Mouse (Mus musculus): ENCODE measurements at regions not wholly inside any gene's neighbourhood (a gene's known extent, or its start where the extent isn't known, plus 50 kb on each side); places are given as distances from the start of the nearest gene placed in this dataset.

GRCm38 (mm10) chr13:47974756-47975515 lies 286.1 kb upstream of the Id4 start:
- DNase-seq (ENCODE audit: low read depth in 3 of 3, low spot score in 3 of 3) (no peak), ATAC-seq (ENCODE audit: insufficient read depth) (no peak)
- H3K27me3 ChIP-seq (ENCODE audit: control insufficient read depth, insufficient read depth, low read length): no peaks in the 10 kb centered on the region
- no peak overlapping the region for H3K4me3 ChIP-seq (ENCODE audit: insufficient read depth in 1 of 2, low read depth in 2 of 2, low read length in 2 of 2)
- TF ChIP-seq EP300 (IDR thresholded peaks at IDR 0.05; ENCODE audit: low read depth): no peak
- no peak for TF ChIP-seq CTCF (IDR thresholded peaks at IDR 0.05; ENCODE audit: low read depth)
- H3K27ac ChIP-seq: no peak overlapping the region
- 75% methylated on average over 16 of the region's 16 CpGs for WGBS (ENCODE audit: insufficient replicate concordance)
- H3K9me3 ChIP-seq (ENCODE audit: control insufficient read depth, low read length): no peaks in the 10 kb centered on the region
- H3K4me1 ChIP-seq (replicated peaks; ENCODE audit: control insufficient read depth in 2 of 2, insufficient read depth in 2 of 2, low read length in 1 of 2): no peaks in the 10 kb centered on the region
- no peaks in the 10 kb centered on the region for H3K36me3 ChIP-seq (replicated peaks; ENCODE audit: control insufficient read depth, insufficient read depth, low read depth)
- no peak overlapping the region for H3K4me2 ChIP-seq (ENCODE audit: low read depth)
- H3K9ac ChIP-seq (replicated peaks): no peak overlapping the region

GRCm38 (mm10) chr13:47998495-47998894 lies 262.5 kb upstream of the Id4 start:
- 64% methylated on average over 5 of the region's 5 CpGs for WGBS (ENCODE audit: insufficient replicate concordance)
- no peaks in the 10 kb centered on the region for H3K36me3 ChIP-seq (replicated peaks; ENCODE audit: control insufficient read depth, insufficient read depth, low read depth)
- DNase-seq (ENCODE audit: low read depth in 3 of 3, low spot score in 3 of 3): no peak
- H3K4me3 ChIP-seq (ENCODE audit: insufficient read depth in 1 of 2, low read depth in 2 of 2, low read length in 2 of 2): no peak overlapping the region
- TF ChIP-seq EP300 (IDR thresholded peaks at IDR 0.05; ENCODE audit: low read depth): no peak
- no peak for TF ChIP-seq CTCF (IDR thresholded peaks at IDR 0.05; ENCODE audit: low read depth)
- ATAC-seq (ENCODE audit: insufficient read depth): no peak
- H3K9me3 ChIP-seq (ENCODE audit: control insufficient read depth, low read length): no peaks in the 10 kb centered on the region
- H3K9ac ChIP-seq (replicated peaks): no peak overlapping the region
- no peaks in the 10 kb centered on the region for H3K27me3 ChIP-seq (ENCODE audit: control insufficient read depth, insufficient read depth, low read length)
- H3K4me2 ChIP-seq (ENCODE audit: low read depth): no peak overlapping the region
- H3K27ac ChIP-seq: no peak overlapping the region
- no peaks in the 10 kb centered on the region for H3K4me1 ChIP-seq (replicated peaks; ENCODE audit: control insufficient read depth in 2 of 2, insufficient read depth in 2 of 2, low read length in 1 of 2)

- no peak overlapping the region for H3K4me2 ChIP-seq (ENCODE audit: low read depth)
- H3K27ac ChIP-seq: no peak overlapping the region
- DNase-seq (ENCODE audit: low read depth in 3 of 3, low spot score in 3 of 3) (no peak), ATAC-seq (ENCODE audit: insufficient read depth) (no peak)
- 50% methylated on average over 4 of the region's 4 CpGs for WGBS (ENCODE audit: insufficient replicate concordance)
- TF ChIP-seq EP300 (IDR thresholded peaks at IDR 0.05; ENCODE audit: low read depth): no peak
- no peak for TF ChIP-seq CTCF (IDR thresholded peaks at IDR 0.05; ENCODE audit: low read depth)
- no peak overlapping the region for H3K4me3 ChIP-seq (ENCODE audit: insufficient read depth in 1 of 2, low read depth in 2 of 2, low read length in 2 of 2)
- no peaks in the 10 kb centered on the region for H3K36me3 ChIP-seq (replicated peaks; ENCODE audit: control insufficient read depth, insufficient read depth, low read depth)
- no peaks in the 10 kb centered on the region for H3K9me3 ChIP-seq (ENCODE audit: control insufficient read depth, low read length)
- no peaks in the 10 kb centered on the region for H3K4me1 ChIP-seq (replicated peaks; ENCODE audit: control insufficient read depth in 2 of 2, insufficient read depth in 2 of 2, low read length in 1 of 2)
- H3K27me3 ChIP-seq (ENCODE audit: control insufficient read depth, insufficient read depth, low read length): no peaks in the 10 kb centered on the region
- no peak overlapping the region for H3K9ac ChIP-seq (replicated peaks)
These were observed 261.6 kb upstream of the Id4 start for GRCm38 (mm10) chr13:47999399-47999798.

GRCm38 (mm10) chr13:48003126-48003525 lies 257.9 kb upstream of the Id4 start:
- H3K27me3 ChIP-seq (ENCODE audit: control insufficient read depth, insufficient read depth, low read length): no peaks in the 10 kb centered on the region
- H3K9me3 ChIP-seq (ENCODE audit: control insufficient read depth, low read length): no peaks in the 10 kb centered on the region
- H3K4me1 ChIP-seq (replicated peaks; ENCODE audit: control insufficient read depth in 2 of 2, insufficient read depth in 2 of 2, low read length in 1 of 2): no peaks in the 10 kb centered on the region
- H3K9ac ChIP-seq (replicated peaks): no peak overlapping the region
- no peak overlapping the region for H3K4me2 ChIP-seq (ENCODE audit: low read depth)
- TF ChIP-seq CTCF (IDR thresholded peaks at IDR 0.05; ENCODE audit: low read depth) (no peak), EP300 (IDR thresholded peaks at IDR 0.05; ENCODE audit: low read depth) (no peak)
- DNase-seq (ENCODE audit: low read depth in 3 of 3, low spot score in 3 of 3): no peak
- no peaks in the 10 kb centered on the region for H3K36me3 ChIP-seq (replicated peaks; ENCODE audit: control insufficient read depth, insufficient read depth, low read depth)
- no peak overlapping the region for H3K4me3 ChIP-seq (ENCODE audit: insufficient read depth in 1 of 2, low read depth in 2 of 2, low read length in 2 of 2)
- 58% methylated on average over 4 of the region's 4 CpGs for WGBS (ENCODE audit: insufficient replicate concordance)
- H3K27ac ChIP-seq: no peak overlapping the region
- no peak for ATAC-seq (ENCODE audit: insufficient read depth)

GRCm38 (mm10) chr13:48013336-48013750 lies 247.7 kb upstream of the Id4 start:
- WGBS (ENCODE audit: insufficient replicate concordance): 67% methylated on average over 7 of the region's 7 CpGs
- H3K9me3 ChIP-seq (ENCODE audit: control insufficient read depth, low read length): no peaks in the 10 kb centered on the region
- TF ChIP-seq CTCF (IDR thresholded peaks at IDR 0.05; ENCODE audit: low read depth) (no peak), EP300 (IDR thresholded peaks at IDR 0.05; ENCODE audit: low read depth) (no peak)
- H3K27ac ChIP-seq: no peak overlapping the region
- H3K9ac ChIP-seq (replicated peaks): no peak overlapping the region
- H3K4me1 ChIP-seq (replicated peaks; ENCODE audit: control insufficient read depth in 2 of 2, insufficient read depth in 2 of 2, low read length in 1 of 2): no peaks in the 10 kb centered on the region
- no peak for DNase-seq (ENCODE audit: low read depth in 3 of 3, low spot score in 3 of 3)
- ATAC-seq (ENCODE audit: insufficient read depth): no peak
- no peak overlapping the region for H3K4me2 ChIP-seq (ENCODE audit: low read depth)
- H3K27me3 ChIP-seq (ENCODE audit: control insufficient read depth, insufficient read depth, low read length): no peaks in the 10 kb centered on the region
- H3K36me3 ChIP-seq (replicated peaks; ENCODE audit: control insufficient read depth, insufficient read depth, low read depth): no peaks in the 10 kb centered on the region
- H3K4me3 ChIP-seq (ENCODE audit: insufficient read depth in 1 of 2, low read depth in 2 of 2, low read length in 2 of 2): no peak overlapping the region
